Mouse (Mus musculus) CD4-positive, CD25-positive, alpha-beta regulatory T cell, adult 4 months (primary cell): Measurements from ENCODE around the gene Gm12258. TPM values are rescaled to one million over a fixed set of nuclear protein-coding genes. Genes with fewer than 3 reads are reported as not detected.
A peak's percentile ranks its signal among the peaks of the same experiment; 100 is the strongest.
"Not testable (repeated sequence)": the region's sequence is repeated elsewhere in the genome, so short reads cannot be mapped to it uniquely, and the experiment has no call there.

ENCODE experiments used
- ATAC-seq: one replicate; pipeline ENCODE4 v1.8.0; 2017
- polyA plus RNA-seq, 2 experiments: library from polyadenylated mRNA; unstranded; fragments of 100-300 nt; shearing (Covaris generic); gene quantifications; one replicate each; pipeline ENCODE4 v1.2.1; 2017

The Gm12258 gene
- 1 to 10 TPM; 7.1 to 7.9 TPM for polyA plus RNA-seq

GRCm38 (mm10) chr11:58846919-58847461 is at the start of gene Gm12258:
Gene Gm12258, plus strand, starts transcription at chr11:58847158.
- peak; percentile 100 for ATAC-seq

DNA sequence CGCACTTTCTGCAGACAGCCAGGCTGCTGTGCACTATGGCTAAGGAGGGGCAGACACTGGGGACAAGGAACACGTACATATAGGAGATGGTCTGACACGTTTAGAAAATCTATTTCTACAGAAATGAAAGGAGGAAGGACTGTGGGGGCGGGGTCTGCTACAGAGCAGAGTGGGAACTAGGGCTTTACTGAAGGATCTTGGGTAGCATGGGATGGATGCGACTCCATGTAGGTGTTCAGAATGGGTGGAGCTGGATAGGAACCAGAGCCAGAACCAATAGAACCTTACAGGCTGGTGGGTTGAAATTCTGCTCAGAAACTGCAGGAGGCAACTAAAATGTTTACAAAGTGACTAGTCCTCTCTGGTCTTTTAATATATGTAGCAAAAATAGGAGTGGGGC is 47.2 kb upstream of the Gm12258 start:
- ATAC-seq, result no peak

DNA sequence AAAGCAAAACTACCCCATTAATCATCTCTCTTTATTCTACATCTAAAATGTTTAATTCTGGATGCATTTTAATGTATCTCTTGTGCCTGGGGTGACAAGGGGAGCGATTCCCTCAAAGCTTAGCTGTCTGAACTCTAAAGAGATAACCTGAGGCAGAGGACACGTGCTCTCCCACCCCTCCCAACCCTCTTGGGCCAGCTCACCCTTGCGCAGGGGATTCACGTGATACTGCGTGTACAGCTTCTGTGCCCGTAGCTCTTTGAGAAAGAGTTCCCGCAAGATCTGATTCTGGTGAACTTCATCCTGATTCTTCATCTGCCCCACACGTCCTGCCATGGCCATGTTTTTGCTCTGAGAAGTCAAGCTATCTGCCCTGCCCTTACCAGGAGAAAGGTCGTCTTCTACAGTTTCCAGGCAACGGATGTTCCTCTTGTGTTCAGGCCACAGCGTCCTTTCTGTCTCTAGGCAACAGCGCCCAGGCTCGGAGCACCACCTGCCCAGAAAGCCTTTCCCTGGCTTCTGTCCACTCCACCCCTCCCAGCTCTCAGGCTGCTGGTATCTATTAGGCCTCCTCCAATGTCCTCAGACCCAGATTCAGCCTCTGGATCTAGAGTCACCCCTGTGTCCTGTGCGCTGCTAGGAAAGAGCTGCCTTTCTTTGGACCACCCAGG is 45.3 kb upstream of the Gm12258 start, which contains the start of gene Fam183b:
Gene Fam183b, minus strand, starts transcription at position 403 of the 671 bp plus-strand sequence.
- peak; percentile 57 for ATAC-seq

DNA sequence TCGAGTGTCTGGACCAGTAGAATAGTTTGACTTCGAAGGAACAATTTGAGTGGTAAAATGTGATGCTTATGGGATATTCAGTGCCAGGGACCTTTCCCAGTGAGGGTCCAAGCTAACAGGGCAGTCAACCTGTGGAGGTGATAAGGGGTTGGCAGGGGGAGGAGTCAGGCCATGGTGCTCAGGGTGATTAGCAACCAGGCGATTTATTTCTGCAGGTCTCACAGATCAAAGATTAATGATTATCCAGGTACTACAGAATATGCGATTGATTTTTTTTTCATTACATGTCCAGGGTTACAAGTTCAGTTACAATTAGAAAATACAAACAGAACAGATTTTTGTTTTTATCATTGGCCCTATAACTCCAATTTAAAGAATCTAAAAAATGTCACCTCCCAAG is 43.1 kb upstream of the Gm12258 start:
- no peak for ATAC-seq

DNA sequence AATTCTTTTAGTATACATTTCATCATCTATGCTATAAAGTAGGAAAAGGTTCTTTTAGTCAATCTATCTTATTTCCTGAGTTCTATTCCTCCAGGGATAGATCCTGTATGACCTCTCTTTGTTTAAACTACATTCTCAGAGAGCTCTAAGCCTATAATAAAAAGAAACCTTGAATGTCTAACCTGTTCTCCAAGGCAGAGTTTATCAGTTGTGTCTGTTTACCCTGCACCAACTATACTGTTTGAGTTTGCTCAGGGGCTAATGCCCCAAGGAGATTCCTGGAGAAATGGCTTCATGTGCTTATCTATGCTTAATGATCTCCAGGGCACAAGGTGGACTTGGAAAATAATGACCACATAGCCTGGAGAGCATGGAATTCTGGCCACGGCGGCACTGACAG is 42.6 kb upstream of the Gm12258 start:
- no peak for ATAC-seq

DNA sequence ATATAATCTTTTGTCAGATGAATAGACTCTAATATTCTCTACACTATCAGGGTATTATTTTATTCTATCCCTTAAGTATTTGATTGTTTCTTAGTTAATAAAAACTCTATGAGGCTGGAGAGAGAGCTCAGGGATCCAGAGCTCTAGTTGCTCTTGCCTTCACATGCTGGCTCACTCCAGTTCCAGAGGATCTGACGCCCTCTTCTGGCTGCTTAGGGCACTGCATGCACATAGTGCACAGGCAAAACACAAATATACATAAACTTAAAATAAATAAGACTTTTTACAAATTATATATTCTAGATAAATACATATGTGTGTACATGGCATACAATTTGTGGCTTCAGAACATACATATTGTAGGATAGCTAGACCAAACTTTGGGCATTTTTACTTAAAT is 35.0 kb upstream of the Gm12258 start:
- ATAC-seq, result no peak

DNA sequence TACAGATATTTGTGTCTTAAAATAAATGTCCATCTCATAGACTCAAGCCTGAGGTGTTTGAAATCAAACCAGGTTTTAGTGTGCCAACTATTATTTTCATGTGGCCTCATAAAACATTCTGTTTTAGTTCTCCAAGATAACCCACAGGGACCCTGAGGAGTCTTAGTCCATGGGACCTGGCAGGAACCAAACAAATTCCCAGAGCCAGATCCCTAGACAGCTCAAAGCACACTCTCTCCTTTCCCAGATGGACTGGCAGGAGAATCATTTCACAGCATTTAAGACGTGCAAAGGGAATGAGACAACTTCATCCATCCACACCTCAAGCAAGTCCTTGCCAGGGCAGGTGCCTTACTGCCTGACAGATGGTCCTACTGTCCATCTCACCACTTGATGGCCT is 32.3 kb upstream of the Gm12258 start, which contains the start of gene Olfr313:
Gene Olfr313, plus strand, starts transcription at position 301 of the 400 bp plus-strand sequence.
- ATAC-seq, result not testable (repeated sequence)

DNA sequence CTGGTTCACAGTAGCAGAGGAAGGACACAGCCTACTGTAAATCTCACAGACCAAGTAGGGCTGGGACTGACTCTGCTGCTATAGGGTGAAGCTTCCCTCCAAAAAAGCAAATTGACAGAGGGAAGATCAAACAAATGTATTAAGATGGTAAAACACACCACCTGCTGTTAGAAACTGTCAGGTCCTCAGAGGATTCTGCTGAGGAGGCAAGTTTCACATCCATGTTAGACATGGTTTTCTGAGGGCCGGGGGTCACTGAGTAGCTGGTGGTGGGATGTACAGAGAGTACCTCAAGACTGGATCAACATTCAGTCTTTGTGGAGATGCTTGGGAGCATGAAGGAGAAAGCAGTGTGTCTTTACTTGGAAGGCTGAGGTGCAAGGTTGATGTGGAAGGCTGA is 31.3 kb upstream of the Gm12258 start:
- no peak for ATAC-seq

DNA sequence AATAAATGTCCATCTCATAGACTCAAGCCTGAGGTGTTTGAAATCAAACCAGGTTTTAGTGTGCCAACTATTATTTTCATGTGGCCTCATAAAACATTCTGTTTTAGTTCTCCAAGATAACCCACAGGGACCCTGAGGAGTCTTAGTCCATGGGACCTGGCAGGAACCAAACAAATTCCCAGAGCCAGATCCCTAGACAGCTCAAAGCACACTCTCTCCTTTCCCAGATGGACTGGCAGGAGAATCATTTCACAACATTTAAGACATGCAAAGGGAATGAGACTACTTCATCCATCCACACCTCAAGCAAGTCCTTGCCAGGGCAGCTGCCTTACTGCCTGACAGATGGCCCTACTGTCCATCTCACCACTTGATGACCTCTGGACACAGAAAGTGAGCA is 18.0 kb upstream of the Gm12258 start, which contains the start of gene Olfr312:
Gene Olfr312, plus strand, starts transcription at position 301 of the 400 bp plus-strand sequence.
- ATAC-seq, result not testable (repeated sequence)

DNA sequence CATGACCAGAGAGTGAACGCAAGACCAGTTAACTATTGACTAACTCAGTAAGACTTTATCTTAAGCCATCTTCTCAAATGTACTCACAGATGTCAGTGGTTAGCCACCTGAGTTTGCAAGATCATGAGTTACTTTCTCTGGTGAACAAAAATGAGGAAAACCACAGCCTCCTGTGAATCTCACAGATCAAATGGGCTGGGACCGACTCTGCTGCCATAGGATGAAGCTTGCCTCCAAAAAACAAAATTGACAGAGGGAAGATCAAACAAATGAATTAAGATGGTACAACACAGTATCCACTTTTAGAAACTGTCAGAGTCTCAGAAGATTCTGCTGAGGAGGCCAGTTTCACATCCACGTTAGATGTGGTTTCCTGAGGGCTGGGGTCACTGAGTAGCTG is 17.2 kb upstream of the Gm12258 start:
- ATAC-seq, result no peak

GRCm38 (mm10) chr11:58832541-58832940 is 14.4 kb upstream of the Gm12258 start:
- peak; percentile 37 for ATAC-seq

- ATAC-seq, result not testable (repeated sequence)
Measured at GRCm38 (mm10) chr11:58838951-58839350, 8.0 kb upstream of the Gm12258 start, which contains the start of gene Olfr311. Gene Olfr311, plus strand, starts transcription at chr11:58839251.

DNA sequence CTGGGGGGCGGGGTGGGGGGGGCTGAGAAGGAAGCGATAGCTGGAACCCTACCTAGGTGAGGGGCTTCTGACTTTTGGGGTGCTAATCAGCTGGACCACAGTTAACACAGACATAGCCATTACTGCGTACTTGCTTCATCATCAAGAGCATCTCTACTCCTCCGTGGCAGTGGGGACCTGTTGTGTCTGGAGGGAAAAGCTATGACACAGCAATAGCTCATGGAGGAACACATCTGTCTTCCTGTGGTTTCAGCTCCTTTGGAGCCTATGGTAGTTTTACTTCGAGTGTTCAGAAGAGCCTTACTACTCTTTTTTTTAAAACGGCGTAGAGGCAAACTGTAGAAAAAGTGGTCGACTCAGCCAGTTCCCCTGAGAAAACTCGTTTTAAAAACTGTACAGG is 678 bp downstream of the Gm12258 start:
- ATAC-seq, result no peak

GRCm38 (mm10) chr11:58849731-58850130 is 2.8 kb downstream of the Gm12258 start:
- ATAC-seq, result no peak

DNA sequence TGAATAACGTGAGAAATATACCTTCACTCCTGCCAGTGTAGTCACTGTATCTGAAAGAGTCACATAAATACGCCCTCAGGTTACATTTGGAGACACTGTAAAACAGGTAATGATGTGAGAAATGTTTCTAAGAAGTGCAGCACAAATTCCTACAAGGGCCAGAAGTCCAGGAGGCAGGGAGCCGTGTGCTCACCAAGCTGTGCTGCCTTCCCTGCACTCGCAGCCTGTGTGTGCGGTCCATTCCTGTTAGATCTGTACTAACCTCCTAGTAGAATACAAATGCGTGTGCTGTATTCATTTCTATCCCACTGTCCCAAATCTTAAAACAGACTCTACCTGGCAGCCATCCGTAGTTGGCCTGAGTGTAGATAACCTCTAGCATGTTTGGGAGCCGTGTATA is 13.8 kb downstream of the Gm12258 start:
- no peak for ATAC-seq

DNA sequence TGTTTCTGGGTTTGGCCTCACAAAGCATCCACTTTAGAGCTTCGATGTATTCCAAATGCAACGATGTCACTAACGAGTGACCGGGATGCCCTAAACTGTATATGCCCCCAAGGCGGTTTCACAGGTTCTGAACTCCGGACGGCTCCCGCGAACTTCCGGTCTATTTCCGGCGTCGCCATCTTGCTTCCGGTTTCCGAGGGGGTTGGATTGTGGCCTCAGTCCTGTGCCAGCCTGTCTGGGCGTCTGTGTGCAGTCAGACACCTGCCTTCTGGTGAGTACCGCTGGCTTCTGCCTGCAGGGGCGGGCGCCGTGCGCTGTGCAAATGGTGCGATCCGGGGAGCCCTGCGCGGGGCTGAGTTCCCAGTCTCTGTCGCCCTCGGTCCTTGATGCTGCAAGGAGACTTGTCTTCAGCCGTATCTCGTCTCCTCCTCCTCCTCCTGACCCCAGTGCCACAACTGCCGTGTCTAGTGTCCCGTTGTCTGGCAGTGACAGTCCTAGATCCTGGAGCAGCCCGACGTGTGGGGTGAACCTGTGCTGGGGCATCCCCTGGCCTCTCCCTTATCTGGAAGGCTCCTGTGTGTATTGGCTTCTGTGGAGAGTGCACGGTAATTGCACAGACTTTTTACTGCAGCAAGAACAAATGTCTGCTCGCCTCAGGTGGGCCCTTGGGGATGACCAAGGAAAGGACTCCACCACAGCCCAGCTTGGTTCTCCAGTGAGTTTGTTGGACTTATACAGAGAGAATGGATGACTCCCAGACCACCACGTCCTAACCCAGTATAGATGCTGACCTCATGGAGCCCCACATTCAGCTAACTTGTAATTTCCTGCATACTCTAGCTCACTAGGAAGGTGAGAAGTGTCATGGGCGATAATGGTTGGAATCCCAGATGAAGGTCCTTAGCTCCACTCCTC is 20.3 kb downstream of the Gm12258 start, which contains the start of gene 2810021J22Rik:
Gene 2810021J22Rik, plus strand, starts transcription at position 178 of the 915 bp plus-strand sequence.
- ATAC-seq, result peak; percentile 96

GRCm38 (mm10) chr11:58867954-58868330 is 21.0 kb downstream of the Gm12258 start:
- no peak for ATAC-seq

GRCm38 (mm10) chr11:58870961-58871360 is 24.0 kb downstream of the Gm12258 start:
- ATAC-seq, result no peak

GRCm38 (mm10) chr11:58883756-58884155 is 36.8 kb downstream of the Gm12258 start:
- no peak for ATAC-seq

- no peak for ATAC-seq
Measured at GRCm38 (mm10) chr11:58890511-58890910, 43.6 kb downstream of the Gm12258 start.

DNA sequence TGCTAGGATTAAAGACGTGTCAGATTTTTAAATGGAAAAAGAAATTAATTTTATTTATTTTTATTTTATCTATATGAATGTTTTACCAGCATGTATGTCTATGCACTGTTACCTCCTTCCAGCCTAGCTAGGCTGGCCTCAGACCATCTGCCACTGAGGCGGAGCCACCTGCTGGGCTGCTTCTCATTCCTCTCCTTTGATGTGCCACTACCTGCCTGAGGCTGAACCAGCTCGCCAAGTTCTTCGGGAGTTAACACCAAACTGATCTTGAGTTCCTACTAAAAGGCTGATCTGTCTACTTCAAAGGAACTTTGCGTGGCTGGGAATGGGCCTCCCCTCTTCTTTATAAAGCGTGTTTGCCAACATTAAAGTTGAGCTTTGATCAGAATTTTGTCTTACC is 47.5 kb downstream of the Gm12258 start:
- no peak for ATAC-seq

DNA sequence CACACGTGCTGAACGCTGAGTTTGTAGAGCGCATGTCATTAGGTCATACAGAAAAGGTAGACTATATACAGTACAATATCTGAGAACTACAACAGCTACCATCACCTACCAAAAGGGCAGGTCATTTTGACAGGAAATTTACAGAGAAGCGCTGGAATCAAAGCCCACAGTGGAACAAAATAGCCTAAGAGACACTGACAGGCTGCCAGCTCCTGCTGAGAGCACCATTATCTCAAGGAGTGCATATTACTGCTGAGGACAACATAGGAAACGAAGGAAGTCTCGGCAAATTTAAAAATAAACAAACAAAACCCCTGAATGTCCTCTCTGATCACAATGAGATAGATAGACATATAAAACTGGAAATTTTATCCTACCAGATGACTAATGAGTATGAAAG is 50.5 kb downstream of the Gm12258 start:
- ATAC-seq, result no peak

DNA sequence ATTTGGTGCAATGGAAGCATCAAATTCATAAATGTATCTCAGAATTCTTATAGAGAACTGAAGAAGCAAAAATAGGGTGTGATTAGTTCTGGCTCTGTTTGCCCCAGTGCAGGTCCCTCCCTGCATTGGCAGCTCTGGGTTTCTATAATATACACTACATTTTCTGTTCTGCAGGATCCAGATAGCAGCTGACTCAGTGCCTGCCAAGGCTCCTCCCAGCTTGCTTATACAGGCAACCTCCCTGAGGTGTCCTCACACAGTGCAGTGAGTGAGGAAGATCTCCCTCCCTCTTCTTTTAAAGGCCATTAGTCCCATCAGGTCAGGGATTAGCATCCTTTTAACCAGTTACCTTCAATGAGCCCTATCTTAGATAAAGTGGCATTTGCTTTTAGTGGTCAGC is 54.1 kb downstream of the Gm12258 start:
- no peak for ATAC-seq
